Mouse (Mus musculus) heart, embryonic 16.5 days (tissue): Measurements from ENCODE around the gene Tubgcp2. TPM values are rescaled to one million over a fixed set of nuclear protein-coding genes. Genes with fewer than 3 reads are reported as not detected.

Experiments used
- ATAC-seq: fragments of 200-750 bp; cut with Nextera tagmentation; replicated peaks from 2 replicates; pipeline ENCODE4 v1.8.0; 2017; ENCODE audit warnings: moderate number of reproducible peaks; ENCODE audit not compliant: insufficient read depth, low FRiP score; ENCODE audit errors: extremely low read depth
- H3K27ac ChIP-seq: fragments of 300-500 bp; sonication (generic); 2 replicates; pipeline ENCODE4 v1.5.1; 2014; ENCODE audit warnings: mild to moderate bottlenecking, low read length, control low read depth, moderate library complexity
- H3K27me3 ChIP-seq: fragments of 300-500 bp; sonication (generic); 2 replicates; pipeline ENCODE4 v1.6.1; 2014; ENCODE audit warnings: low read length, mixed read lengths; ENCODE audit not compliant: control insufficient read depth, insufficient read depth
- H3K36me3 ChIP-seq: fragments of 300-500 bp; sonication (generic); 2 replicates; pipeline ENCODE4 v1.6.1; 2014; ENCODE audit not compliant: control insufficient read depth, insufficient read depth
- H3K4me1 ChIP-seq: fragments of 300-500 bp; sonication (generic); 2 replicates; pipeline ENCODE4 v1.6.1; 2014; ENCODE audit warnings: low read length, mixed read lengths; ENCODE audit not compliant: control insufficient read depth, insufficient read depth
- H3K4me2 ChIP-seq: fragments of 300-500 bp; sonication (generic); 2 replicates; pipeline ENCODE4 v1.6.1; 2014; ENCODE audit warnings: low read depth, mild to moderate bottlenecking, control low read depth, low read length
- H3K4me3 ChIP-seq: fragments of 300-500 bp; sonication (generic); 2 replicates; pipeline ENCODE4 v1.5.1; 2014; ENCODE audit warnings: mild to moderate bottlenecking, control low read depth, low read length
- H3K9ac ChIP-seq: fragments of 300-500 bp; sonication (generic); 2 replicates; pipeline ENCODE4 v1.6.1; 2014; ENCODE audit warnings: low read length, control low read depth
- H3K9me3 ChIP-seq: fragments of 300-500 bp; sonication (generic); replicated peaks from 2 replicates; pipeline ENCODE4 v1.6.1; 2016; ENCODE audit warnings: low read length; ENCODE audit not compliant: control insufficient read depth
- WGBS: fragments of 180-500 bp; shearing (Covaris S2); extraction: QIAGEN DNeasy Blood & Tissue Kit; methylation state at CpG from one replicate; pipeline ENCODE4 v1.1.7; 2014; 5-methylcytosine and 5-hydroxymethylcytosine counted together
- polyA plus RNA-seq: library from polyadenylated mRNA; unstranded; fragments of >200 nt; fragmentation: Nextera tagmentation; extraction: Ambion mirVana; gene quantifications from 2 replicates; pipeline ENCODE4 v1.2.1, GENCODE M21; 2015

The Tubgcp2 gene
- polyA plus RNA-seq, 1 experiment from 2014 or later, result 39.9 TPM

DNA sequence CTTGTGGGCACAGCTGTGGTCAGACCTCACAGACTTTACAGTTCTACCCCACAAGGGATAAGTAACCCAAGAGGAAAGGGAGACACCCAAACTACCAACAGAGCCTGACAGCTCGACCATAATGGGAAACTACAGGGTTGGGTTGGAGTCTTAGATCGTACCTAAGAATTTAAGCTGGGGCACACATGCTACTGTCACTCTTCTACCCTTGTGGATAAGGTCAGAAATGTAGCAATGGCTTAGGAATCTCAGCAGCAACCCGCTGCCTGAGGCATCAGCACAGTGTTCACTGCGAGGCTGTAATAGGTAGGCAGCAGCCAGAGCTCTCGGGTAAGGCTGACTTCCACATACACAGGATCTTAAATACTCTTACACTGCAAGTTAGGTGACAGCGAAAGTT lies 42.9 kb downstream of the Tubgcp2 start:
- ATAC-seq, result no peak
- Histone ChIP-seq H3K4me2 (no peak overlapping the region), H3K9me3 (no peaks in the 10 kb centered on the region), H3K27ac (no peak overlapping the region), H3K36me3 (peaks cover 22% of the 10 kb centered on the region), H3K9ac (no peak overlapping the region), H3K4me1 (no peaks in the 10 kb centered on the region), H3K4me3 (no peak overlapping the region), H3K27me3 (no peaks in the 10 kb centered on the region)
- 86% methylated on average over 6 of the region's 6 CpGs for WGBS

DNA sequence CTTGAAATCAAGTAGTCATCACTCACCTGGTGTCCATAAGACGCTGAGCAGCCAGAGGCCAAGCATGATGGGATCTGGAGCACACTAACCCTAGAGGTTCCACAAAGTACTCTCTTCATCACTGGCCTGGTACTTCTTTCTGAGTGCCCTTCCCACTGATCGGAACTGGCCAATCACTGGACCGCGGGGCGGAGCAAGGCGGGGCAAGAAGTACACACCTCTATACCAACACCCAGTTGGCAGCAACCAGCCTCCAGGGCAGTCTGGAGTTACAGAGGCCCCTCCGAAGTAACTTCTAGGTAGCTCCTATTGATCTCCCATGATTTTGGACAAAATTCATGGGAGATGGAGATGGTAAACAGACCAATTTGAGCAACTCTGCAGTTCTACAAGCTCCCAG lies 44.1 kb downstream of the Tubgcp2 start, which contains the start of gene Adam8:
Gene Adam8, minus strand, starts transcription at position 157 of the 400 bp plus-strand sequence.
- H3K4me3 ChIP-seq, result no peak within 1 kb of the TSS
- no peak within 1 kb of the TSS for H3K4me2 ChIP-seq
- WGBS, result 28% methylated on average over 7 of the region's 7 CpGs
- H3K9ac ChIP-seq, result no peak within 1 kb of the TSS
- peaks cover 12% of the 10 kb centered on the region; the same call in 1 of the 2 replicates for H3K36me3 ChIP-seq
- H3K9me3 ChIP-seq, result no peaks in the 10 kb centered on the region
- no peaks in the 10 kb centered on the region; the same call in 1 of the 2 replicates for H3K27me3 ChIP-seq
- H3K27ac ChIP-seq, result no peak within 1 kb of the TSS
- no peaks in the 10 kb centered on the region for H3K4me1 ChIP-seq
- ATAC-seq, result no peak; the same call in 1 of the 2 replicates

DNA sequence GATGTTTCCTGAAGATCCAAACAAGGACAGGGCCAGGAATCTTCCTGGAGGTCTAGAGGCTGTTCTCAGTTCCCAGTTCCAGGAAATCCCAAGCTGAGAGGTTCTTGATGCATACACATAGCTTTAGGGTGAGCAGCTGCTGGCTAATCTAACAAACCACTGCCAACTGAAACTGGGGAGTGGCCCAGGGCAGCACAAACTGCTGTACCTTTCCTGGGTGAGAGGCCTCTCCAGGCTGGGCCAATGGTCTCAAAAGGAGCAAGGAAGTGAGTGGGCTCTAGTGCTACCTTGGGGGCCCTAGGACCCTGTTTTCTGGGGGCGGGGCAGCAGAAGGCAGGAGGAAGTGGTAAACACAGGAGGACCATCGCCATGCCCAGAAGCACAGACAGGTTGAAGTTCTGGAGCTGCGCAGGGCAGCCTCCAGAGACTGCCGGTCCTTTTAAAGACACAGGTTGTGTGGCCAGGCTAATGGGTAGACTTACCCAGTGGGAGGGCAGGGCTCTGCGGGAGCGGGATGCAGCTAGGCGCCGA lies 45.5 kb downstream of the Tubgcp2 start:
- 68% methylated on average over 8 of the region's 8 CpGs for WGBS
- Histone ChIP-seq H3K4me3 (no peak overlapping the region), H3K27ac (no peak overlapping the region), H3K36me3 (peaks cover 1% of the 10 kb centered on the region; the same call in 1 of the 2 replicates), H3K9ac (no peak overlapping the region), H3K4me2 (no peak overlapping the region), H3K27me3 (no peaks in the 10 kb centered on the region; the same call in 1 of the 2 replicates), H3K9me3 (no peaks in the 10 kb centered on the region), H3K4me1 (no peaks in the 10 kb centered on the region)
- ATAC-seq, result no peak

DNA sequence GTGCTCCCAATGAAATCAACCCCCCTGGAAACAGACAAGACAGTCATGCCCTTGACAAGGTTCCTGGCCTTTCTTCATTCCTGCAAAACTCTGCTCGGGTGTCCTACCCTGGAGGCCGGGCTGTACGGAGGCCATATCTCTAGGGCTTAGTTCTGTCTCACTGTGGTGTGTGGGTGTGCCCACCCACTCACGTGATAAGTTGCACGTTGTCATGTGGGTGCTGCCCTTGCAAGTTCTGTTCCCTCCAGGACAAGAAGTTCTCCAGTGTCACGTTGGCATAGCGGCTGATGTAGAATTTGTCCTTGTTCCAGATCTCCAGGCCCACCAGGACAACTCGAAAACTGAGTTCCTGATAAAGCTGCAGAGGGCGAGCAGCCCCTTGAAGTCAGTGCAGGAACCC lies 48.2 kb downstream of the Tubgcp2 start:
- no peak for ATAC-seq
- Histone ChIP-seq H3K9ac (no peak overlapping the region), H3K9me3 (no peaks in the 10 kb centered on the region), H3K36me3 (no peaks in the 10 kb centered on the region), H3K4me2 (no peak overlapping the region), H3K4me1 (no peaks in the 10 kb centered on the region), H3K4me3 (no peak overlapping the region), H3K27ac (no peak overlapping the region), H3K27me3 (no peaks in the 10 kb centered on the region; the same call in 1 of the 2 replicates)
- WGBS, result 69% methylated on average over 9 of the region's 9 CpGs

DNA sequence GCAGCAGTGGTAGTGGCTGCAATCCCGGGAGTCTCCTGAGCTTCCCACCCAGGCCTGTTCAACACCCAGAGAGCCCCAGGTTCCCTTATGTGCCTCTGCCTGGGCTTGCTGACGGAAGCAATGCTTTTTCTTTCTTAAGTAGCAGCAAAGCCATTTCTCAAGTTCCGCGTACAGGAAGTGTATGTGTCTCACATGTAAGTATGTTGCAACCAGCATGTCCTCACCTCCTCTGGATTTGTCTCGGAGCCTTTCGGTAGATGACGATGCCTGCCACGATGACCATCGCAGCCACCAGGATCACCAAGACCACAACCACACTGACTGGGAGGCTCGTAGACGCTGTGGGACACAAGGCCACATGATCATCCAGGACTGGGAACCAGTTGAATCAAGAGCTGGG lies 52.0 kb downstream of the Tubgcp2 start:
- Histone ChIP-seq H3K27me3 (peaks cover 3% of the 10 kb centered on the region), H3K9me3 (no peaks in the 10 kb centered on the region), H3K4me2 (no peak overlapping the region), H3K4me1 (no peaks in the 10 kb centered on the region), H3K4me3 (no peak overlapping the region), H3K9ac (no peak overlapping the region), H3K27ac (no peak overlapping the region), H3K36me3 (no peaks in the 10 kb centered on the region)
- WGBS, result 91% methylated on average over 11 of the region's 11 CpGs
- no peak for ATAC-seq

DNA sequence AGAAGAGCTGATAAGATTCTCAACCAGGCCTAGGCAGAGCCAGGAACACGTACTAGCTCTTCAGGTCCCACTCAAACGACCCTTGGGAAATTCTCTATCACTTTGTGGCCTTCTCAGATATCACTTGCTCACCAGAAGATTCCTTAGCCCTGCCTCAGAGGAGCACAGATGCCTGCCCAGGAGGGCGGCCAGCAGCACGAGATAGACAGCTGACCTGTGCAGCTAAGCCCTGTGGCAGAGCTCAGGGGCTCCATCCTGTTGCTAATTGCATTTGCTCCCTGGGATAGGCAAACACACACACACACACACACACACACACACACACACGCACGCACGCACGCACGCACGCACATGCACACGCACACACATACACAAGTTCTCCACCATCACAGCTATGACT lies 54.4 kb downstream of the Tubgcp2 start:
- H3K4me3 ChIP-seq, result no peak overlapping the region
- peaks cover 4% of the 10 kb centered on the region; the same call in 1 of the 2 replicates for H3K4me1 ChIP-seq
- no peaks in the 10 kb centered on the region for H3K36me3 ChIP-seq
- peaks cover 3% of the 10 kb centered on the region for H3K27me3 ChIP-seq
- no peak for ATAC-seq
- H3K9me3 ChIP-seq, result no peaks in the 10 kb centered on the region
- H3K27ac ChIP-seq, result no peak overlapping the region
- no peak overlapping the region for H3K9ac ChIP-seq
- no peak overlapping the region for H3K4me2 ChIP-seq
- 73% methylated on average over 11 of the region's 11 CpGs for WGBS

DNA sequence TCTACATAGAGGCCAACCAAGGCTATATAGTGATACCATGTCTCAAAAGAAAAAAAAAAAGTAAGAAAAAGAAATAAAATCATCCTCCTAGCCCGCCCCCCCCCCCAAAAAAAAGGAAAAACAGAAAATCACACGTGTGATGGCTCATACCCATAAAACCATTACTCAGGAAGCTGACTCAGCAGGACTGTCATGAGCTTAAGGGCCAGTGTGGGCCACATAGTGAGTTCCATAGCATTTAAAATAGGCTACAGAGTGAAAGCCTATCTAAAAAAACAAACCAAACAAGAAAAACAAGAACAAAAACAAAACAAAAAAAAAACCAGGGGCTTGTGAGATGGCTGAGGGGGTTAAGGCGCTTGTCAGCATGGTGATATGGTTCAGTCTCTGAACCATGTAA lies 55.7 kb downstream of the Tubgcp2 start:
- Histone ChIP-seq H3K4me2 (no peak overlapping the region), H3K4me1 (peaks cover 4% of the 10 kb centered on the region; the same call in 1 of the 2 replicates), H3K4me3 (no peak overlapping the region), H3K36me3 (no peaks in the 10 kb centered on the region), H3K27ac (no peak overlapping the region), H3K27me3 (peaks cover 6% of the 10 kb centered on the region), H3K9ac (no peak overlapping the region), H3K9me3 (no peaks in the 10 kb centered on the region)
- ATAC-seq, result no peak
- 49% methylated on average over 3 of the region's 3 CpGs for WGBS

DNA sequence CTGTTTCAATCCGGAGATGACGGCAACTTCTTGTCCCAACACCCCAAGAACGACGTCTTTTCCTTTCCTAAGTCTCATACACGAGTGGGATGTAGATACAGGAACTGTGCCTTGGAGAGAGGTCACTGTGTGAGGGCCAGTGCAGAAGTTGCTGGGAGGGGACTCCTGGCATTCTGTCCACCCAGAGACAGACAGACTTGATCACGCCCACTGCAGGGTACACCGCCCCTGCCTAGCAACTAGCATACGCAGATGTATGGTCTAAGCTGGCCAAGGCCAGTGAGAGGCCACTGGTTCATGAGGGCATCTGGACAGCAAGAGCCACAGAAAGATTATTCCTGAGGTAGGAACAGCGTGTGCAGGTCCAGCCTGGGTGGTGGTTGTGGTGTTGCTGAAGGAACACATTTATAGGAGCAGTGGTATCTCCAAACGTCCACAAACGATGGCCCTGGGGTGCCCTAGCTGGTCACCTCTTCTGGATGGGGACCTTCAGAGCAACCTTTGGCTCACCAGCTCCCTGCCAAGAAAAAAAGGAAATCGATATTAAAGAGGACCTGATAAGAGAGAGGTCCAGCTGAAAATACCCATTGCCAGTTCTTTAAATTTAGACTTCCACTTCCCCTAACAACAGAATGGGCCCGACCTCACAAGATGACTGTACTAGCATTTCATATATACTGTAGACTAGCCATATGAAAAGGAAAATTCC lies 57.3 kb downstream of the Tubgcp2 start:
- Histone ChIP-seq H3K4me3 (peak overlapping the region; percentile 63), H3K27ac (no peak overlapping the region), H3K9ac (0 out of 2 replicates have a peak overlapping the region, but pooled peaks have one; percentile 20), H3K9me3 (no peaks in the 10 kb centered on the region), H3K4me2 (peak overlapping the region; percentile 87), H3K36me3 (no peaks in the 10 kb centered on the region), H3K4me1 (peaks cover 4% of the 10 kb centered on the region; the same call in 1 of the 2 replicates), H3K27me3 (peaks cover 6% of the 10 kb centered on the region)
- 39% methylated on average over 13 of the region's 13 CpGs for WGBS
- ATAC-seq, result no peak; the same call in 1 of the 2 replicates

DNA sequence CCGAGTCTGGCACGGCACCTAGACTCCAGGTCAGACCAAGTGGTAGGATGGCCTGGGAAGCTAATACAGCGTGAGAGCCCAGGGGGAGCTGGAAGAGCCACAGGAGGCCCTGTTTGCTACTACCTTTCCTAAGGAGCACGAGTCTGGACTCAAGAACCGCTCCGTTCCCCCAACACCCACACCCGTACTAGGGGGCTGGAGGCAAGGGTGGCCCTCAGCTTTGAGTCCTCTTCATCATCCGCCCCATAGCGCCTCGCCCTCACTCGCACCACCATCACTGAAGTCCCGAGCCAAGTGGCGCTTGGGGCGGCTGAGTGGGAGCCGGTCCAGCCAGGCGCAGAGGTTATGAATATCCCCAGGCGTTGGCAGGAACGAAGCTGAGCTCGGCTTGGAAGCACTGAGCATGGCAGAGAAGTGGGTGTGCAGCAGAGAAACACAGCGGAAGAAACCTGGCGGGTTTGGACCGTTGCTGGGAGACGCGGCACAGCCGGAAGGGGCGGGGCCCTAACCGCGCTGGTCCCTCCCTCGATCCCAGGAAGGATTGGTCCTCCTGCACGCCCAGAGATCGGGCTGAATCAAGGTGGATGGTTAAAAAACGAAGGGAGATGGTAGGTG lies 58.1 kb downstream of the Tubgcp2 start, which contains the start of gene 6430531B16Rik:
Gene 6430531B16Rik, minus strand, starts transcription at position 478 of the 615 bp plus-strand sequence.
- ATAC-seq, result peak; percentile 77
- Histone ChIP-seq H3K27me3 (peaks cover 6% of the 10 kb centered on the region), H3K9me3 (no peaks in the 10 kb centered on the region), H3K4me3 (peak within 1 kb of the TSS; percentile 63), H3K4me1 (peaks cover 4% of the 10 kb centered on the region; the same call in 1 of the 2 replicates), H3K36me3 (no peaks in the 10 kb centered on the region), H3K27ac (no peak within 1 kb of the TSS), H3K4me2 (peak within 1 kb of the TSS; percentile 87), H3K9ac (peak within 1 kb of the TSS; percentile 66)
- WGBS, result 4% methylated on average over 32 of the region's 32 CpGs
